Mouse (Mus musculus) myocyte (in vitro differentiated cells): ENCODE measurements around the gene Slc25a43.

Source experiments
- MAX ChIP-seq: IDR thresholded peaks from one replicate; pipeline ENCODE4 v1.6.1; 2011; ENCODE audit warnings: low read depth, mild to moderate bottlenecking, control low read depth
- POLR2A ChIP-seq: IDR thresholded peaks from one replicate; pipeline ENCODE4 v1.6.1; 2011; ENCODE audit warnings: low read depth, mild to moderate bottlenecking, control low read depth, moderate library complexity; ENCODE audit not compliant: insufficient read length
- TCF12 ChIP-seq: IDR thresholded peaks from one replicate; pipeline ENCODE4 v1.6.1; 2011; ENCODE audit warnings: mild to moderate bottlenecking, control low read depth; ENCODE audit not compliant: poor library complexity, insufficient read depth, severe bottlenecking
- USF1 ChIP-seq: IDR thresholded peaks from one replicate; pipeline ENCODE4 v1.6.1; 2011; ENCODE audit warnings: low read depth, mild to moderate bottlenecking, control low read depth, moderate library complexity

DNA sequence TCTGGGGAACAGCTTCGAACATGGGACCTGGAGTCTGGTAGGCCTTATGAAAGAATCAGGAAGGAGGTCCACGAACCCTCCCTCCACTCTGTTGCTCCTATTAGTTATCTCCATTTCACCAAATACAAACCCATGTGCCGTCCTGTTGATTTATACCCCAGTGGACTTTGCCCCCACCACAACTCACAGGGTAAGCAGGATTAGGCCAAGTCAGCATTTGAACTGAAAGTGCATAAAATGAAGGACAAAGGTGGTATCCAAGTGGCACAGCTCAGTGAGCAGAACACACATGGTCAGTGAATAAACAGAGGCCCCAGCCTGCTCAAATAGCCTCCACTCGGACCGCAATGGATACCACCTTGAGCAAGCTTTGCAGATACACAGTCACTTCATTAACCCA is 18.8 kb downstream of the Slc25a43 start:
- TF ChIP-seq MAX = no peak
- no peak for TF ChIP-seq POLR2A
- no peak for TF ChIP-seq TCF12
- TF ChIP-seq USF1 = no peak
